Mouse (Mus musculus) limb, embryonic 14.5 days (tissue): ENCODE measurements around the gene Mcl1. TPM values are rescaled to one million over a fixed set of nuclear protein-coding genes. Genes with fewer than 3 reads are reported as not detected.

Experiments
- ATAC-seq: fragments of 200-750 bp; cut with Nextera tagmentation; 2 replicates; pipeline ENCODE4 v1.8.0; 2017; ENCODE audit warnings: low read depth, moderate number of reproducible peaks, moderate TSS enrichment; ENCODE audit not compliant: low FRiP score
- DNase-seq: peaks from one replicate; pipeline ENCODE4 v3.0.0-alpha.2; 2015; ENCODE audit warnings: low spot score
- H3K27ac ChIP-seq: fragments of 300-500 bp; sonication (generic); replicated peaks from 2 replicates; pipeline ENCODE4 v1.5.1; 2014; ENCODE audit warnings: low read depth, mild to moderate bottlenecking, low read length, moderate library complexity, mixed read lengths
- H3K27me3 ChIP-seq: fragments of 300-500 bp; sonication (generic); 2 replicates; pipeline ENCODE4 v1.6.1; 2014; ENCODE audit warnings: low read length, mixed read lengths; ENCODE audit not compliant: control insufficient read depth, insufficient read depth
- H3K36me3 ChIP-seq: fragments of 300-500 bp; sonication (generic); 2 replicates; pipeline ENCODE4 v1.6.1; 2014; ENCODE audit warnings: mild to moderate bottlenecking, low read length, moderate library complexity, mixed read lengths; ENCODE audit not compliant: control insufficient read depth, insufficient read depth
- H3K4me1 ChIP-seq: fragments of 300-500 bp; sonication (generic); 2 replicates; pipeline ENCODE4 v1.6.1; 2014; ENCODE audit warnings: antibody characterized with exemption, low read length, mixed read lengths; ENCODE audit not compliant: control insufficient read depth, insufficient read depth
- H3K4me2 ChIP-seq: fragments of 300-500 bp; sonication (generic); replicated peaks from 2 replicates; pipeline ENCODE4 v1.6.1; 2014; ENCODE audit warnings: low read depth, mild to moderate bottlenecking, low read length, moderate library complexity; ENCODE audit not compliant: severe bottlenecking
- H3K4me3 ChIP-seq: fragments of 300-500 bp; sonication (generic); replicated peaks from 2 replicates; pipeline ENCODE4 v1.5.1; 2014; ENCODE audit warnings: low read length
- H3K9ac ChIP-seq: fragments of 300-500 bp; sonication (generic); 2 replicates; pipeline ENCODE4 v1.6.1; 2014; ENCODE audit warnings: mild to moderate bottlenecking, low read depth, low read length, moderate library complexity; ENCODE audit not compliant: severe bottlenecking
- H3K9me3 ChIP-seq: fragments of 300-500 bp; sonication (generic); 2 replicates; pipeline ENCODE4 v1.6.1; 2016; ENCODE audit warnings: low read length; ENCODE audit not compliant: control insufficient read depth
- POLR2A ChIP-seq: fragments of 200-500 bp; IDR thresholded peaks from 2 replicates; pipeline ENCODE4 v1.8.0; 2012; ENCODE audit warnings: inconsistent platforms, mild to moderate bottlenecking, moderate library complexity, borderline replicate concordance; ENCODE audit not compliant: insufficient read depth, insufficient read length; ENCODE audit errors: extremely low read depth
- WGBS: fragments of 180-500 bp; shearing (Covaris S2); extraction: QIAGEN DNeasy Blood & Tissue Kit; methylation state at CpG from one replicate; pipeline ENCODE4 v1.1.7; 2014; 5-methylcytosine and 5-hydroxymethylcytosine counted together
- polyA plus RNA-seq, 2 experiments: library from polyadenylated mRNA; depleted of rRNA in 1 of 2; stranded (reverse) in 1 of 2; unstranded in 1 of 2; fragments of >200 nt; fragmentation: Nextera tagmentation in 1 of 2; extraction: Ambion mirVana in 1 of 2; gene quantifications; 2 replicates each; pipeline versions ENCODE4 v1.2.1 to v1.2.3; 2012 to 2014

Mcl1 gene
- polyA plus RNA-seq, 2 experiments: 64.5 to 67.8 TPM

- no peak overlapping the region for H3K4me2 ChIP-seq
- no peak overlapping the region for H3K4me3 ChIP-seq
- ATAC-seq (no peak), DNase-seq (no peak)
- no peaks in the 10 kb centered on the region for H3K27me3 ChIP-seq
- no peak for TF ChIP-seq POLR2A
- H3K4me1 ChIP-seq: no peaks in the 10 kb centered on the region
- H3K36me3 ChIP-seq: peaks cover 37% of the 10 kb centered on the region
- WGBS: 90% methylated on average over 1 of the region's 1 CpGs
- H3K9ac ChIP-seq: no peak overlapping the region
- H3K27ac ChIP-seq: no peak overlapping the region
- H3K9me3 ChIP-seq: no peaks in the 10 kb centered on the region
Measured at GRCm38 (mm10) chr3:95639694-95640093, 18.9 kb upstream of the Mcl1 start.

GRCm38 (mm10) chr3:95643097-95643496, 15.5 kb upstream of the Mcl1 start:
- DNase-seq: no peak
- H3K27ac ChIP-seq: no peak overlapping the region
- no peaks in the 10 kb centered on the region for H3K9me3 ChIP-seq
- no peak for TF ChIP-seq POLR2A
- H3K4me3 ChIP-seq: no peak overlapping the region
- H3K4me2 ChIP-seq: no peak overlapping the region
- H3K36me3 ChIP-seq: 0 out of 2 replicates have a peak, but pooled peaks cover 5% of the 10 kb centered on the region
- no peak for ATAC-seq
- H3K4me1 ChIP-seq: no peaks in the 10 kb centered on the region
- H3K27me3 ChIP-seq: no peaks in the 10 kb centered on the region
- no peak overlapping the region for H3K9ac ChIP-seq
- 90% methylated on average over 7 of the region's 7 CpGs for WGBS

- ATAC-seq: no peak
Measured at GRCm38 (mm10) chr3:95645313-95646235, 13.0 kb upstream of the Mcl1 start.

GRCm38 (mm10) chr3:95648016-95648415, 10.6 kb upstream of the Mcl1 start:
- H3K4me1 ChIP-seq: peaks cover 13% of the 10 kb centered on the region; the same call in 1 of the 2 replicates
- no peak for TF ChIP-seq POLR2A
- no peak overlapping the region for H3K4me3 ChIP-seq
- no peaks in the 10 kb centered on the region for H3K27me3 ChIP-seq
- 88% methylated on average over 5 of the region's 5 CpGs for WGBS
- DNase-seq (no peak), ATAC-seq (no peak)
- no peaks in the 10 kb centered on the region for H3K9me3 ChIP-seq
- H3K36me3 ChIP-seq: no peaks in the 10 kb centered on the region
- no peak overlapping the region for H3K27ac ChIP-seq
- no peak overlapping the region for H3K4me2 ChIP-seq
- no peak overlapping the region for H3K9ac ChIP-seq

More at GRCm38 (mm10) chr3:95645313-95646235, 13.0 kb upstream of the Mcl1 start:
- H3K36me3 ChIP-seq: 0 out of 2 replicates have a peak, but pooled peaks cover under 1% of the 10 kb centered on the region
- H3K4me2 ChIP-seq: no peak overlapping the region
- no peak overlapping the region for H3K9ac ChIP-seq
- no peak overlapping the region for H3K4me3 ChIP-seq
- WGBS: 60% methylated on average over 10 of the region's 10 CpGs
- no peak overlapping the region for H3K27ac ChIP-seq
- H3K4me1 ChIP-seq: peaks cover 4% of the 10 kb centered on the region; the same call in 1 of the 2 replicates
- H3K9me3 ChIP-seq: no peaks in the 10 kb centered on the region
- no peak for DNase-seq
- TF ChIP-seq POLR2A: no peak
- no peaks in the 10 kb centered on the region for H3K27me3 ChIP-seq

GRCm38 (mm10) chr3:95650276-95651032, 8.1 kb upstream of the Mcl1 start:
- WGBS: 48% methylated on average over 6 of the region's 6 CpGs
- Histone ChIP-seq H3K36me3 (no peaks in the 10 kb centered on the region), H3K4me3 (no peak overlapping the region), H3K9ac (no peak overlapping the region), H3K4me2 (no peak overlapping the region), H3K4me1 (peaks cover 14% of the 10 kb centered on the region; the same call in 1 of the 2 replicates), H3K27me3 (no peaks in the 10 kb centered on the region), H3K9me3 (no peaks in the 10 kb centered on the region), H3K27ac (peak overlapping the region; percentile 68)
- ATAC-seq (no peak), DNase-seq (peak; percentile 36)
- TF ChIP-seq POLR2A: no peak
